Mouse (Mus musculus) forebrain, embryonic 15.5 days (tissue): ENCODE data around the gene Ldb2. TPM values are rescaled to one million over a fixed set of nuclear protein-coding genes. Genes with fewer than 3 reads are reported as not detected.

ENCODE experiments used
- ATAC-seq: fragments of 200-750 bp; cut with Nextera tagmentation; replicated peaks from 2 replicates; pipeline ENCODE4 v1.8.0; 2017; ENCODE audit warnings: mild to moderate bottlenecking, moderate TSS enrichment, moderate library complexity
- H3K27ac ChIP-seq: fragments of 300-500 bp; sonication (generic); replicated peaks from 2 replicates; pipeline ENCODE4 v1.5.1; 2015; ENCODE audit warnings: mild to moderate bottlenecking, inconsistent platforms
- H3K27me3 ChIP-seq: fragments of 300-500 bp; sonication (generic); 2 replicates; pipeline ENCODE4 v1.6.1; 2015; ENCODE audit warnings: inconsistent platforms
- H3K36me3 ChIP-seq: fragments of 300-500 bp; sonication (generic); 2 replicates; pipeline ENCODE4 v1.6.1; 2015; ENCODE audit warnings: mild to moderate bottlenecking, inconsistent platforms
- H3K4me1 ChIP-seq: fragments of 300-500 bp; sonication (generic); 2 replicates; pipeline ENCODE4 v1.6.1; 2015; ENCODE audit warnings: inconsistent platforms
- H3K4me2 ChIP-seq: fragments of 300-500 bp; sonication (generic); replicated peaks from 2 replicates; pipeline ENCODE4 v1.6.1; 2015; ENCODE audit warnings: mild to moderate bottlenecking, inconsistent platforms
- H3K4me3 ChIP-seq: fragments of 300-500 bp; sonication (generic); 2 replicates; pipeline ENCODE4 v1.5.1; 2015; ENCODE audit warnings: mild to moderate bottlenecking, inconsistent platforms
- H3K9ac ChIP-seq: fragments of 300-500 bp; sonication (generic); replicated peaks from 2 replicates; pipeline ENCODE4 v1.6.1; 2015; ENCODE audit warnings: mild to moderate bottlenecking, inconsistent platforms
- H3K9me3 ChIP-seq: fragments of 300-500 bp; sonication (generic); 2 replicates; pipeline ENCODE4 v1.6.1; 2016; ENCODE audit warnings: inconsistent platforms
- WGBS: fragments of 180-500 bp; shearing (Covaris S2); methylation state at CpG from one replicate; pipeline ENCODE4 v1.1.7; 2015; ENCODE audit warnings: mixed read lengths; 5-methylcytosine and 5-hydroxymethylcytosine counted together
- polyA plus RNA-seq: library from polyadenylated mRNA; unstranded; fragments of >200 nt; fragmentation: Nextera tagmentation; extraction: Ambion mirVana; gene quantifications from 2 replicates; pipeline ENCODE4 v1.2.1, GENCODE M21; 2015

Ldb2 gene
- polyA plus RNA-seq, result 65.8 and 71.8 TPM in 2 replicates

DNA sequence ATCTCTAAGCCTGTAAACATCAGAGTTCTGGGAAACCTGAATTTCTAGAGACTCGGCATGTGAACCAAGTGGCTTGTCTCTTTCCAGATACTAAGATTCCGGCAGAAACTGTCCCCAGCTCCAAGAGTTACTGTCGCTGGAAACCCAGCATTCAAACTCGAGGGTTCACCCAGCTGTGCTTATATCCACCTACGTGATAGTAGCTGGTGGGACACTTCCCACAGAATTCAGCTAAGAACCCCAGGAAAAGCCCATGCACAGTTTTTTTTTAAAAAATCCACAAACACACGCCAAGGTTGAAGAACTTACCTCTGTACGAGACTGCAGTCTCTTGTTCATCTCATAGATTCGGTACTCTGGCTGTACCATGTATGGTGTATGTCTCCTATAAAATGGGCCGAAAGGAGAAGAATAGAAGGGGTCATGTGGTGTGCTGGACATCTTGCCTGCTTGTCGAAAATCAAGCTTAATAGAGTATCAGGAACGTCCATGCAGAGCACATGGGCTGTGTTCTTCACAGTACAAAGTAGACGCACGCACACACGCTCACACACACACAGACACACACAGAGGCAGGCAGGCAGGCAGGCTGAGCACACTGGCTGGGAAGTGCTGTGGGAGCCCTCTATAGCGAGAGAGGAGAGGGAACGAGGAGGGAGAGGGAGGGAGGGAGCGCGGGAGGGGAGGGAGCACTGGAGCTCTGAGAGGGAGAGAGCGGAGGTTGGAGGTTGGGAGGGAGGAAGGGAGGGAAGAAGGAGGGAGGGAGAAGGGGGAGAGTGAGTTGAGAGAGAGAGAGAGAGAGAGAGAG is at the start of gene Ldb2:
Gene Ldb2 (minus strand): TSS at position 628 of the 808 bp plus-strand sequence.
- ATAC-seq, result peak; percentile 96
- Histone ChIP-seq H3K27ac (peak within 1 kb of the TSS; percentile 43), H3K4me2 (peak within 1 kb of the TSS; percentile 64), H3K9ac (peak within 1 kb of the TSS; percentile 55), H3K9me3 (no peaks in the 10 kb centered on the region), H3K4me1 (peaks cover 15% of the 10 kb centered on the region), H3K4me3 (peak within 1 kb of the TSS; percentile 47), H3K27me3 (no peaks in the 10 kb centered on the region), H3K36me3 (no peaks in the 10 kb centered on the region)
- 1% methylated on average over 18 of the region's 19 CpGs for WGBS

GRCm38 (mm10) chr5:44831287-44831686 is 31.8 kb upstream of the Ldb2 start:
- ATAC-seq, result no peak
- Histone ChIP-seq H3K27ac (no peak overlapping the region), H3K9me3 (no peaks in the 10 kb centered on the region), H3K4me1 (no peaks in the 10 kb centered on the region), H3K9ac (no peak overlapping the region), H3K4me3 (no peak overlapping the region), H3K36me3 (no peaks in the 10 kb centered on the region), H3K27me3 (no peaks in the 10 kb centered on the region), H3K4me2 (no peak overlapping the region)
- WGBS, result 66% methylated on average over 5 of the region's 5 CpGs

DNA sequence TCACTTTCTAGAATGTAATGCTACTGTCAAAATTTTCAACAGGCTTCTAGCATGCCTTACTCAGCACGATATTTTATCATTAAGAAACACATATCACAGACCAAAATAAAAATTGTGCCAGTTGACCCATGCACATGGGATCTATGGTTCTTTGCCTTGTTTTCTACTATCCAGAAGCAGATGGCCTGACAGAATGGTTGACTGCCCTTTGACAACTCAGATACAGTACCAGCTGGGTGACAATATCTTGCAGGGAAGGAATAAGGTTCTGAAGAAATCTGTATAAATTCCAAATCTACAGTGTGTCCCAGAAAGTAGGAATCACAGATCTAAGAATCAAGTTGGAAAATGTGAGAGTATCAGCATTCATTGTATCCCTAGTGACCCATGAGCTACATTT is 16.0 kb upstream of the Ldb2 start:
- Histone ChIP-seq H3K27me3 (no peaks in the 10 kb centered on the region), H3K9ac (no peak overlapping the region), H3K4me2 (no peak overlapping the region), H3K4me1 (no peaks in the 10 kb centered on the region), H3K9me3 (no peaks in the 10 kb centered on the region), H3K27ac (no peak overlapping the region), H3K36me3 (no peaks in the 10 kb centered on the region), H3K4me3 (no peak overlapping the region)
- WGBS, result 84% methylated on average over 1 of the region's 1 CpGs
- ATAC-seq, result no peak

DNA sequence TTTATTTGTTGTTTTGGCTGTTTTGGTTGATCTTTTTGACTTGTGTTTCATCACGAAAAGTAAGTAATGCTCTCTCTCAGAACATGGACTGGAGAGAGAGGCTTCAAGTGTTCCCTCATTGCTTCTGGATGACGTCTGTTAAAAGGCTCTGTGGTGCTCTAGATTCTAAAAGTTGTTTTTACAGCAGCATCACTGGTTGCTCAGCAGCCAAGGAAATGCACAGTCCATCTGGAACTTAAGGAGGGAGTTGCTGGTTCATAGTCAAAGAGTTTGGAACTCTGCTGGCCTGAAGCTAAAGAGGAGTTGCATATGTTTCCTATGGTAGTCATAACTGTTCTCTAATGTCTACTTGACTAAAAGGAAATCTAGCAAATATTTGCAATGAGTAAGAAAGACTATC is 6.5 kb upstream of the Ldb2 start:
- no peaks in the 10 kb centered on the region for H3K36me3 ChIP-seq
- 89% methylated on average over 2 of the region's 2 CpGs for WGBS

DNA sequence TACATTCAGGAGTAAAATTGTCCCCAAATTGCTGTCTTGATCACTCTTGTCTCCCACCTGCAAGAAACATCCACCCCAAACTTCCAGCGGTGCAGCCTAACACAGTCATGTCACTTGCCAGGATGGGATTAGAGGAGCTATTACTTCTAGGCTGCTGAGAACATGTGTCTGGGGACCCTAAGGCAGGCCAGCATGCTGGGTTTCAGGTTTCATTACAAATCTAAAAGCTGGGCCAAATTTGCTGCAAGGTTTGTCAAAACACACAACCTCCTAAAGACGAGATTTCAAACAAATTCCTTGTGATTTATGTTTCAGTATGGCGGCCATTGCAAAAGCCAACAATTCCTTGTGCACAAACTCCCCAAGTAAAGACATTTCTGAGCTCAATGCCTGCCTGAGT is 1.6 kb upstream of the Ldb2 start:
- 23% methylated on average over 3 of the region's 3 CpGs for WGBS
- H3K4me3 ChIP-seq, result no peak overlapping the region

More for the DNA sequence above, 6.5 kb upstream of the Ldb2 start:
- no peak for ATAC-seq
- H3K27me3 ChIP-seq, result no peaks in the 10 kb centered on the region
- H3K9me3 ChIP-seq, result no peaks in the 10 kb centered on the region
- no peak overlapping the region for H3K27ac ChIP-seq
- H3K4me3 ChIP-seq, result no peak overlapping the region
- no peaks in the 10 kb centered on the region for H3K4me1 ChIP-seq
- no peak overlapping the region for H3K4me2 ChIP-seq
- no peak overlapping the region for H3K9ac ChIP-seq

GRCm38 (mm10) chr5:44799861-44800260 is 381 bp upstream of the Ldb2 start:
- 30% methylated on average over 2 of the region's 2 CpGs for WGBS
- peak overlapping the region; percentile 47; the same call in 1 of the 2 replicates for H3K4me3 ChIP-seq
- peak; percentile 58 for ATAC-seq
- peaks cover 15% of the 10 kb centered on the region for H3K4me1 ChIP-seq
- no peaks in the 10 kb centered on the region for H3K9me3 ChIP-seq
- no peaks in the 10 kb centered on the region for H3K27me3 ChIP-seq
- H3K27ac ChIP-seq, result no peak overlapping the region
- H3K9ac ChIP-seq, result no peak overlapping the region
- peak overlapping the region; percentile 64 for H3K4me2 ChIP-seq
- H3K36me3 ChIP-seq, result no peaks in the 10 kb centered on the region

More for the DNA sequence above, 1.6 kb upstream of the Ldb2 start:
- Histone ChIP-seq H3K36me3 (no peaks in the 10 kb centered on the region), H3K9me3 (no peaks in the 10 kb centered on the region), H3K9ac (no peak overlapping the region), H3K27me3 (no peaks in the 10 kb centered on the region), H3K27ac (no peak overlapping the region), H3K4me2 (no peak overlapping the region), H3K4me1 (peaks cover 15% of the 10 kb centered on the region)
- no peak for ATAC-seq

DNA sequence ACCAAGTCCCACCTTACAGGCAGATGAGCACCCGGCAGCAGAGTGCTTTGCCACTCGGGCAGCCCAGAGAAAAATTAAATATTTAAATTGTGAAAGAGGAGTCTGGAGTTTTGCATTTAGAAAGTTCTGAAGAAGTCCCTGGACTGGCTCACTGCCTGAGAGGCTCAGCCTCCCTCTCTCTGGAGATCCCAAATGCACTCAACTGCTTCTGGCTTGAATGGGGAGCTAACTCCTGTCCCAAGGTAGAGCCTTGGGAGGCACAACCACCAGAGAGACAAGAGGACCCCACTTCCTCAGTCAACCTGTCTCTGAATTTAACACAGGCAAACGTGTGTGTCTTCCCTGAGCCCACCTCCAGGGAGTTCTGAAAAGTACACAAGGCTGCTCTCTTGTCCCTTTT is 987 bp downstream of the Ldb2 start:
- H3K9ac ChIP-seq, result peak overlapping the region; percentile 55
- 7% methylated on average over 3 of the region's 3 CpGs for WGBS
- peak overlapping the region; percentile 47 for H3K4me3 ChIP-seq
- no peaks in the 10 kb centered on the region for H3K9me3 ChIP-seq
- H3K4me2 ChIP-seq, result peak overlapping the region; percentile 64
- H3K27ac ChIP-seq, result peak overlapping the region; percentile 33; the same call in 1 of the 2 replicates
- H3K36me3 ChIP-seq, result no peaks in the 10 kb centered on the region
- ATAC-seq, result no peak
- H3K27me3 ChIP-seq, result no peaks in the 10 kb centered on the region
- peaks cover 15% of the 10 kb centered on the region for H3K4me1 ChIP-seq

DNA sequence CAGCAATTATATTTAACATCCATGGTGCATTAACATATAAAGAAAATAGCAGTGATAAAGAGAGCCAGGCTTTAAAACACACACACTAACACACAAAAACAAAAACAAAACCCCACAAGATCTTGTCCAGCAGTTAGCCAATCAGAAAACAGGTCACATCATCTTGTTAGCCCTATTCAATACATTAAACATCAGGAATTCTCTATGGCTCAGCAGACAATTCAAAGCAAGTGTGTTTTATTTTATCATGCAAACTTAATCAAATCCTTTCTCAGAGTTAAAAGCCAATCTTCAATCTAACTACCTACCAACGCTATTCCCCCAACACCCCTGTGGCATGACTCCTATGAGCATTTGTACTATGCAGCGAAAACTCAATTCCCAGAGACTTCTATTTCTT is 1.4 kb downstream of the Ldb2 start:
- no peak for ATAC-seq
- WGBS, result 9% methylated on average over 2 of the region's 2 CpGs
- H3K27me3 ChIP-seq, result no peaks in the 10 kb centered on the region

GRCm38 (mm10) chr5:44784591-44784990 is 14.9 kb downstream of the Ldb2 start:
- Histone ChIP-seq H3K4me1 (no peaks in the 10 kb centered on the region), H3K9me3 (no peaks in the 10 kb centered on the region), H3K27me3 (no peaks in the 10 kb centered on the region), H3K27ac (no peak overlapping the region), H3K4me2 (no peak overlapping the region), H3K9ac (no peak overlapping the region), H3K36me3 (no peaks in the 10 kb centered on the region), H3K4me3 (no peak overlapping the region)
- ATAC-seq, result no peak
- 87% methylated on average over 3 of the region's 3 CpGs for WGBS

More for the DNA sequence above, 1.4 kb downstream of the Ldb2 start:
- Histone ChIP-seq H3K9ac (peak overlapping the region; percentile 55), H3K4me1 (peaks cover 15% of the 10 kb centered on the region), H3K4me3 (peak overlapping the region; percentile 47), H3K27ac (peak overlapping the region; percentile 33; the same call in 1 of the 2 replicates), H3K4me2 (peak overlapping the region; percentile 64), H3K36me3 (no peaks in the 10 kb centered on the region), H3K9me3 (no peaks in the 10 kb centered on the region)

GRCm38 (mm10) chr5:44779340-44779739 is 20.1 kb downstream of the Ldb2 start:
- Histone ChIP-seq H3K4me3 (no peak overlapping the region), H3K27me3 (no peaks in the 10 kb centered on the region), H3K36me3 (no peaks in the 10 kb centered on the region), H3K4me1 (no peaks in the 10 kb centered on the region), H3K27ac (no peak overlapping the region), H3K9me3 (no peaks in the 10 kb centered on the region), H3K9ac (no peak overlapping the region), H3K4me2 (no peak overlapping the region)
- 91% methylated on average over 4 of the region's 4 CpGs for WGBS
- ATAC-seq, result no peak

- no peak overlapping the region for H3K4me3 ChIP-seq
- no peak for ATAC-seq
Observed at GRCm38 (mm10) chr5:44768472-44768871, 31.0 kb downstream of the Ldb2 start.

DNA sequence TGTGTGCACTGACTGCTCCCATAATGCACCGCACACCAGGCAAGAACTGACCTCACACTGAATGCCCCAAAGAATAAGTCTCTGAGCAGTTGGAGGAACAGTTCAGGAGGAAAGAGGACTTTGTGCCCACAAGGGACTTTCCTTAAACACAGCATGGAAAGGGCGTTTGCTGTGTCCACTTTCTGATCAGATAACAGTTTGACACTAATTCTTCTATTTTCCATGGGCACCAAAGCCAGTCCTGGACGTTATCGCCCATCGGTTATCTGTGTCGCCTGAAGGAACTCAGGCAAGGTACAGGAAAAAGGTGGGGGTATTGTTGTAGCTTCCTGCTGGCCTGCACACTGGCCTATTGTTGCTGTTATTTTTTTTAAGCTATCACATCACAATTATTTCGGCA is 34.6 kb downstream of the Ldb2 start:
- ATAC-seq, result no peak
- no peak overlapping the region for H3K27ac ChIP-seq
- WGBS, result 92% methylated on average over 7 of the region's 7 CpGs

More at GRCm38 (mm10) chr5:44768472-44768871, 31.0 kb downstream of the Ldb2 start:
- H3K36me3 ChIP-seq, result no peaks in the 10 kb centered on the region
- H3K27ac ChIP-seq, result no peak overlapping the region
- H3K4me2 ChIP-seq, result no peak overlapping the region
- H3K27me3 ChIP-seq, result no peaks in the 10 kb centered on the region
- H3K9ac ChIP-seq, result no peak overlapping the region
- WGBS, result 75% methylated on average over 8 of the region's 8 CpGs
- H3K9me3 ChIP-seq, result no peaks in the 10 kb centered on the region
- no peaks in the 10 kb centered on the region; the same call in 1 of the 2 replicates for H3K4me1 ChIP-seq

More for the DNA sequence above, 34.6 kb downstream of the Ldb2 start:
- Histone ChIP-seq H3K4me3 (no peak overlapping the region), H3K4me1 (no peaks in the 10 kb centered on the region; the same call in 1 of the 2 replicates), H3K27me3 (no peaks in the 10 kb centered on the region), H3K9ac (no peak overlapping the region), H3K36me3 (no peaks in the 10 kb centered on the region), H3K4me2 (no peak overlapping the region), H3K9me3 (no peaks in the 10 kb centered on the region)
